Mouse (Mus musculus) kidney, embryonic 16.5 days (tissue): ENCODE results near the gene Elmo3. TPM values are rescaled to one million over a fixed set of nuclear protein-coding genes. Genes with fewer than 3 reads are reported as not detected.
A peak's percentile ranks its signal among the peaks of the same experiment; 100 is the strongest.

Experiments
- ATAC-seq: fragments of 200-750 bp; cut with Nextera tagmentation; 2 replicates; pipeline ENCODE4 v1.8.0; 2017; ENCODE audit warnings: moderate TSS enrichment; ENCODE audit not compliant: low FRiP score, low TSS enrichment
- H3K27ac ChIP-seq: fragments of 300-500 bp; sonication (generic); 2 replicates; pipeline ENCODE4 v1.5.1; 2014; ENCODE audit warnings: low read length
- H3K27me3 ChIP-seq: fragments of 300-500 bp; sonication (generic); 2 replicates; pipeline ENCODE4 v1.6.1; 2014; ENCODE audit warnings: low read length, control low read depth, mixed read lengths; ENCODE audit not compliant: insufficient read depth
- H3K36me3 ChIP-seq: fragments of 300-500 bp; sonication (generic); 2 replicates; pipeline ENCODE4 v1.6.1; 2014; ENCODE audit warnings: low read length, control low read depth, mixed read lengths; ENCODE audit not compliant: insufficient read depth
- H3K4me1 ChIP-seq: fragments of 300-500 bp; sonication (generic); 2 replicates; pipeline ENCODE4 v1.6.1; 2014; ENCODE audit warnings: low read length, control low read depth, mixed read lengths; ENCODE audit not compliant: insufficient read depth
- H3K4me2 ChIP-seq: fragments of 300-500 bp; sonication (generic); replicated peaks from 2 replicates; pipeline ENCODE4 v1.6.1; 2014; ENCODE audit warnings: low read depth, low read length
- H3K4me3 ChIP-seq: fragments of 300-500 bp; sonication (generic); 2 replicates; pipeline ENCODE4 v1.5.1; 2014; ENCODE audit warnings: mild to moderate bottlenecking, low read length
- H3K9ac ChIP-seq: fragments of 300-500 bp; sonication (generic); replicated peaks from 2 replicates; pipeline ENCODE4 v1.6.1; 2014; ENCODE audit warnings: low read length
- H3K9me3 ChIP-seq: fragments of 300-500 bp; sonication (generic); 2 replicates; pipeline ENCODE4 v1.6.1; 2016; ENCODE audit warnings: low read length, control low read depth
- WGBS: fragments of 180-500 bp; shearing (Covaris S2); extraction: QIAGEN DNeasy Blood & Tissue Kit; methylation state at CpG from one replicate; pipeline ENCODE4 v1.1.7; 2014; 5-methylcytosine and 5-hydroxymethylcytosine counted together
- polyA plus RNA-seq: library from polyadenylated mRNA; unstranded; fragments of >200 nt; fragmentation: Nextera tagmentation; extraction: Ambion mirVana; gene quantifications from 2 replicates; pipeline ENCODE4 v1.2.1, GENCODE M21; 2015

Gene Elmo3
- polyA plus RNA-seq, 1 experiment from 2014 or later, result 13.9 TPM

- ATAC-seq, result no peak
- H3K4me2 ChIP-seq, result no peak overlapping the region
- H3K27me3 ChIP-seq, result no peaks in the 10 kb centered on the region
- WGBS, result 83% methylated on average over 11 of the region's 11 CpGs
- no peak overlapping the region for H3K27ac ChIP-seq
- H3K36me3 ChIP-seq, result peaks cover 36% of the 10 kb centered on the region
- no peaks in the 10 kb centered on the region for H3K9me3 ChIP-seq
- H3K4me1 ChIP-seq, result no peaks in the 10 kb centered on the region
- no peak overlapping the region for H3K4me3 ChIP-seq
- no peak overlapping the region for H3K9ac ChIP-seq
Observed at GRCm38 (mm10) chr8:105318662-105319190, 13.3 kb downstream of the Elmo3 start.

- WGBS, result 84% methylated on average over 4 of the region's 4 CpGs
- ATAC-seq, result no peak
Observed at GRCm38 (mm10) chr8:105323183-105323582, 17.8 kb downstream of the Elmo3 start.

GRCm38 (mm10) chr8:105325641-105326093, 20.3 kb downstream of the Elmo3 start:
- Histone ChIP-seq H3K9ac (peak overlapping the region; percentile 90), H3K9me3 (no peaks in the 10 kb centered on the region), H3K36me3 (peaks cover 37% of the 10 kb centered on the region), H3K27ac (peak overlapping the region; percentile 71), H3K27me3 (no peaks in the 10 kb centered on the region), H3K4me3 (peak overlapping the region; percentile 94), H3K4me1 (peaks cover 18% of the 10 kb centered on the region), H3K4me2 (peak overlapping the region; percentile 79)
- peak; percentile 69 for ATAC-seq
- WGBS, result 1% methylated on average over 12 of the region's 12 CpGs

More at GRCm38 (mm10) chr8:105323183-105323582, 17.8 kb downstream of the Elmo3 start:
- H3K4me2 ChIP-seq, result no peak overlapping the region
- no peak overlapping the region for H3K4me3 ChIP-seq
- H3K9me3 ChIP-seq, result no peaks in the 10 kb centered on the region
- no peak overlapping the region for H3K9ac ChIP-seq
- H3K27ac ChIP-seq, result no peak overlapping the region
- H3K36me3 ChIP-seq, result peaks cover 15% of the 10 kb centered on the region
- H3K27me3 ChIP-seq, result no peaks in the 10 kb centered on the region
- peaks cover 18% of the 10 kb centered on the region for H3K4me1 ChIP-seq

GRCm38 (mm10) chr8:105326141-105326672, 20.8 kb downstream of the Elmo3 start, which contains the start of the genes Lrrc29 and Tmem208:
Gene Lrrc29, minus strand, starts transcription at chr8:105326278.
Gene Tmem208, plus strand, starts transcription at chr8:105326354.
- Histone ChIP-seq H3K4me1 (peaks cover 18% of the 10 kb centered on the region), H3K4me3 (peak within 1 kb of the TSS; percentile 94), H3K27me3 (no peaks in the 10 kb centered on the region), H3K9ac (peak within 1 kb of the TSS; percentile 90), H3K4me2 (peak within 1 kb of the TSS; percentile 93), H3K27ac (peak within 1 kb of the TSS; percentile 92), H3K9me3 (no peaks in the 10 kb centered on the region), H3K36me3 (peaks cover 42% of the 10 kb centered on the region)
- ATAC-seq, result peak; percentile 92
- WGBS, result under 1% methylated on average over 36 of the region's 36 CpGs

GRCm38 (mm10) chr8:105326968-105327367, 21.6 kb downstream of the Elmo3 start:
- no peak for ATAC-seq
- Histone ChIP-seq H3K4me1 (peaks cover 18% of the 10 kb centered on the region), H3K36me3 (peaks cover 49% of the 10 kb centered on the region), H3K9me3 (no peaks in the 10 kb centered on the region), H3K4me2 (peak overlapping the region; percentile 93), H3K9ac (peak overlapping the region; percentile 90), H3K4me3 (peak overlapping the region; percentile 94), H3K27me3 (no peaks in the 10 kb centered on the region), H3K27ac (peak overlapping the region; percentile 92)
- 37% methylated on average over 6 of the region's 6 CpGs for WGBS

- H3K9me3 ChIP-seq, result no peaks in the 10 kb centered on the region
- WGBS, result 94% methylated on average over 12 of the region's 12 CpGs
- no peak overlapping the region for H3K27ac ChIP-seq
- ATAC-seq, result no peak
- H3K4me2 ChIP-seq, result no peak overlapping the region
- H3K36me3 ChIP-seq, result peaks cover 63% of the 10 kb centered on the region
- no peaks in the 10 kb centered on the region for H3K27me3 ChIP-seq
- peaks cover 12% of the 10 kb centered on the region for H3K4me1 ChIP-seq
- no peak overlapping the region for H3K9ac ChIP-seq
- no peak overlapping the region for H3K4me3 ChIP-seq
Observed at GRCm38 (mm10) chr8:105330325-105330724, 24.9 kb downstream of the Elmo3 start.

GRCm38 (mm10) chr8:105331469-105331868, 26.1 kb downstream of the Elmo3 start:
- no peak overlapping the region for H3K4me3 ChIP-seq
- H3K36me3 ChIP-seq, result peaks cover 75% of the 10 kb centered on the region
- no peaks in the 10 kb centered on the region for H3K27me3 ChIP-seq
- H3K4me2 ChIP-seq, result no peak overlapping the region
- H3K4me1 ChIP-seq, result peaks cover 9% of the 10 kb centered on the region
- no peaks in the 10 kb centered on the region for H3K9me3 ChIP-seq
- no peak overlapping the region for H3K9ac ChIP-seq
- no peak for ATAC-seq
- WGBS, result 92% methylated on average over 22 of the region's 22 CpGs
- no peak overlapping the region for H3K27ac ChIP-seq

- Histone ChIP-seq H3K9me3 (no peaks in the 10 kb centered on the region), H3K9ac (no peak overlapping the region), H3K4me1 (peaks cover 7% of the 10 kb centered on the region), H3K36me3 (peaks cover 79% of the 10 kb centered on the region), H3K4me2 (no peak overlapping the region), H3K4me3 (no peak overlapping the region), H3K27me3 (no peaks in the 10 kb centered on the region), H3K27ac (no peak overlapping the region)
- 92% methylated on average over 9 of the region's 9 CpGs for WGBS
- no peak for ATAC-seq
Observed at GRCm38 (mm10) chr8:105331931-105332330, 26.5 kb downstream of the Elmo3 start.

GRCm38 (mm10) chr8:105332523-105332922, 27.1 kb downstream of the Elmo3 start:
- Histone ChIP-seq H3K9ac (no peak overlapping the region), H3K4me2 (no peak overlapping the region), H3K27ac (no peak overlapping the region), H3K9me3 (no peaks in the 10 kb centered on the region), H3K27me3 (no peaks in the 10 kb centered on the region), H3K4me1 (peaks cover 1% of the 10 kb centered on the region), H3K4me3 (no peak overlapping the region), H3K36me3 (peaks cover 85% of the 10 kb centered on the region)
- ATAC-seq, result no peak
- WGBS, result 51% methylated on average over 2 of the region's 2 CpGs

GRCm38 (mm10) chr8:105336373-105337130, 31.2 kb downstream of the Elmo3 start:
- ATAC-seq, result no peak
- Histone ChIP-seq H3K4me3 (no peak overlapping the region), H3K36me3 (peaks cover 60% of the 10 kb centered on the region), H3K4me1 (peaks cover 16% of the 10 kb centered on the region), H3K27ac (no peak overlapping the region), H3K4me2 (no peak overlapping the region), H3K9me3 (no peaks in the 10 kb centered on the region), H3K27me3 (no peaks in the 10 kb centered on the region), H3K9ac (no peak overlapping the region)
- WGBS, result 59% methylated on average over 32 of the region's 32 CpGs
